Mouse (Mus musculus) A20 (cell line): ENCODE measurements around the gene Lonp1.

Experiments
- DNase-seq: peaks from one replicate; pipeline ENCODE4 v3.0.0-alpha.2; 2011; ENCODE audit warnings: low read depth, low spot score

The Lonp1 gene

DNA sequence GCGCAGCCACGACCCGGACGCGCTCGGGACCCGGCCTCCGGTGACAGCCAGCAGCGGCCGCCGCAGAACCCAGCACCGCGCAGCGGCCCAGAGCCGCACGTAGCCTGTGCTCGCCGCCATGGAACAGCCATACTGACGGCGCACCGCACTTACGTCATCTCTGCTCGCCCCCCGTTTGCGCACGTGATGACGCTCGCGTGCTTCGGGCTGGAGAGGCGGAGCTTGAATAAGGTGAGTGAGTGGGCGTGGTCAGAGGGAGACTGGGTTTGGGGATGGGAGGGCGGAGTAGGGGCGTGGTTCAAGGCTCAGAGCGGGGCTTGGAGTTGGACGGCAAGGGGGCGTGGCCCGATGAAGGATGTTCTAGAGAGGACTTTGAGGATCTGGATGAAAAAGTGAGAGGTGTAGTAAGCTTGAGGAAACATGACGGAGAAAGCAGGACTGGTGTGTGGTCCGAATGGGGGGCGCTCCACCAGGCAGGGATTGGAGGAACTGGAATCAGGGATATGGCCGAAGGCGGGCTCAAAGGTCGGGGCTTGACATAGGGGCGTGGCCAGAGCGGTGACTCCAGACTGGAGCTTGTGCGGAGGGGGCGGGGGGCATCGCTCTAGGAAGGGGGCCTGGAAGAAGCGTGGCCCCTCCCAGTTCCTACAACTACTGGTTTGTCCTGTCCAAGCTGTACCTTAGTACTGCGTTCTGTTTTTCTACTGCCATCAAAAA lies at the start of gene Lonp1:
Gene Lonp1 (minus strand): TSS at position 134 of the 717 bp plus-strand sequence.
- peak; percentile 100 for DNase-seq

GRCm38 (mm10) chr17:56673647-56674416 lies 47.1 kb upstream of the Lonp1 start:
- peak; percentile 42 for DNase-seq

- peak; percentile 100 for DNase-seq
These were observed 46.4 kb upstream of the Lonp1 start, which contains the start of gene Ranbp3 for GRCm38 (mm10) chr17:56672941-56673646. Gene Ranbp3, plus strand, starts transcription at chr17:56673294.

DNA sequence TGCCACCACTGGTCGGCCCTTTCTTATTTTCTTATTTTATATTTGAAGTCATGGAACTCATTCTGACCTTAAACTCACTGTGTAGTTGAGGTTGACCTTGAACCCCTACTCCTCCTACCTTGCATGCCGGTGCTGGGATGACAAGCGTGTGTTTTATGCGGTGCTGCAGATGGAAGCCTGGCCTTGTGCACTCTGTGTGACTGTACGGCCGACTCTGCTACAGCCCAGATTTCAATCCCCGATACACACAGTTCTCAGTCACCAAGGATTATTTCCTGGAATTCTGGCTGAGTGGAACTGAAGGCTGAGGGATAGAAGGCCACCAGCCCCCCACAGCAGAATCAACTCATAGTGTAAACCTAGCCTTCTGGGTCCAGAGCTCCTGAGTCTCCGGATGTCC lies 43.1 kb upstream of the Lonp1 start:
- DNase-seq: no peak

- DNase-seq: peak; percentile 81
These were observed 41.9 kb upstream of the Lonp1 start for GRCm38 (mm10) chr17:56668384-56669144.

DNA sequence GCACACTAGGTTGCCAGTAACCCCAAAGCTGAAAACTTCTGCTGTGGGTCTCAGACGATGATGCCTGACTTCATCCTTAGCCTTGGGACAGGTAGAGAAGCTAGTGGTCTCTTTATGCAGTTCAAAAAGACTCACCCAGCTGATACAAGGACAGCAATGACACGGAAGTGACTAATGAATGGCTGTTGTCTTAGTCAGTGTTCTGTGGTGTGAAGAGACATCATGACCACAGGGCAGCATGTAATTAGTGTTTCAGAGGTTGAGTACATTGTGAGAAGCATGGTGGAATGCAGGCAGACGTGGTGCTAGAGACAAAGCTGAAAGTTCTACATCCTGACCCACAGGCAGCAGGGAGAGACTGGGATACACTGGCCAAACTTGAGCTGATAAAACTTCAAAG lies 40.9 kb upstream of the Lonp1 start:
- DNase-seq: no peak

- DNase-seq: no peak
These were observed 39.7 kb upstream of the Lonp1 start for GRCm38 (mm10) chr17:56666384-56666783.

DNA sequence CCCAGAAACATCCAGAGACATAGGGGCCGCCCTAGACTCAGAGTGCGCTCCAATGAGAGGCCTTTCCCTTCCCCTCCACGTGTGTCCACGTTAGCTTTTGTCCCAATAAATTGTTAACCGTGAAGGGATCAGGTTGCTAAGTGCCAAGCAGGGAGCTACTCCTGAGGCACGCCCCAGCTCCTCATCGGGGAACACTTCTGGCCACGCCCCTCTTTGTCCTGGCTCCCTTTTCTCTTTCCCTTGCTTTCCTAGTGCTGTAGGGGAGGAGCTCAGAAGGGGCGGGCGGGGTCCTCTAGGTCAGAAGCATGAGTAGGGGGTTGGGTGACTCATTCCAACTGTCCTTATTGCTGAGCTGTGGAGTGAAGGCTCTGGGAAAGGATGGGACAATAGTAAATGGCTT lies 37.6 kb upstream of the Lonp1 start:
- no peak for DNase-seq

DNA sequence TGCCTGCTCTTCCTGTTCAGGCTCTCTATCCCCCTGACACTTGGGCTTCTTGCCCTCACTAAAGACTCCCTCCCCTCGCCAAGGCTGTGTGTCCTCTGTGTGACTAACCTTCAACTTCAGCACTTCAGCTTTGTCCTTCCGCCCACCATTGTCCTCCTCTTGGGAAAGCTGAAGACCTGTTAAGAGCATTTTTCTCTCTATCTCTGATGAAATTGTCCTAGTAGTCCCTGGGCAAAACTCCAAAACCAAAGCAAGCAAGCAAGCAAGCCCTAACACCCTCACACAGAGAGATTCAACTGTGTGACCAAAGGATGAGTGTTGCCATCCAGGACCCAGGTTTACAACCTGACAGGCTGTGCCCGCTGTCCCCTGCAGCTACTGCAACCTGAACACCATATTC lies 37.0 kb upstream of the Lonp1 start:
- no peak for DNase-seq

DNA sequence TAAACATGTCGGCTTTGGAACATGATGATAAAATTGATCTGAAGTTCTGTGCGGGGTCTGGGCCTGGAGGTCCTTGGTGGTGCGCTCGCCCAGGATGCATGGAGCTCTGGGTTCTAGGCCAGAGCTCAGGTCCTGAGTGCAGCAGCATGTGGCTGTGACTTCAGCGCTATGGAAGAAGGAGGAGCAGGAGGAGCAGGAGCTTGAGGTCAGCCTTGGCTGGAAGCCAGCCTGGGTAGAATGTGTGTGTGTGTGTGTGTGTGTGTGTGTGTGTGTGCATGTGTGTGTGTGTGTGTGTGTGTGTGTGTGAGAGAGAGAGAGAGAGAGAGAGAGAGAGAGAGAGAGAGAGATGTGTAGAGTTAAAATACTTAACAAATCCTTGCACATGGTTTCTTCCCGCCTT lies 29.5 kb upstream of the Lonp1 start:
- no peak for DNase-seq

DNA sequence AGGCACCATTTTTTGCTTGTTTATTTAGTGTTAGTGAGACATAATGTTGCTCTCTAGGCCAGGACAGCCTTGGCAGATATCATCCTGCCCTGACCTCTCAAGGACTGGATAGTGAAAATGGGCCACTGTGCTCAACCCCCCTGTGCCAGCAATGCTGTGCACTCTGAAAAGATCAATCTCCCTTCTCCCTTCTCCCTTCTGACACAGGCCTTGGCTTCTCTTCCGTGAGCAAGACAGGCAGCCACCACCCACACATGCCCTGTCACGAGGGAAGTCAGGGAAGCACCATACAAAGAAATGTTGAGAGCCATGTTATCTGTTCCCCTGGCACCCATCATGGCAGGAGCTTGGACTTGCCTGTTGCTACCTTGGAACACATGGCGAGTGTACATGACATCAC lies 28.6 kb upstream of the Lonp1 start:
- no peak for DNase-seq

DNA sequence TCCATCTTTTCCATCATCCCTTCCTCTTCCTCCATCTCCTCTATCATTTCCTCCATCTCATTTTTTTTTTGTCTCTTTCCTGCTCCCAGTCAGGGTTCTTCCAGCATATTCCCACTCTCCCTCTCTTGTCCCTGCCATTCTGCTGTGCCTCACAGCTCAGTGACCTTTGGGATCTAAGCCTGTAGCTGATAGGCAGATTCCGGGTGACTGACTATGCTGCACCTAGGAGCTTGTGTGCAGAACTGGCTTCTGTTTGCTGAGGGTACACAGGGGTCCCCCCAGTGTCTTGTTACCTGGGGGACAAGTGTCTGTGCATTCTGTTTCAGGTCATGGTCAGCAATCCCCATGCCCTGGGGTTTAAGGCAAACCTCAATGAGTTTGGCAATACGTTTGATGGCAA lies 28.1 kb upstream of the Lonp1 start:
- DNase-seq: no peak

GRCm38 (mm10) chr17:56651801-56652200 lies 25.1 kb upstream of the Lonp1 start:
- DNase-seq: no peak

GRCm38 (mm10) chr17:56647546-56647945 lies 20.9 kb upstream of the Lonp1 start:
- DNase-seq: peak; percentile 65

DNA sequence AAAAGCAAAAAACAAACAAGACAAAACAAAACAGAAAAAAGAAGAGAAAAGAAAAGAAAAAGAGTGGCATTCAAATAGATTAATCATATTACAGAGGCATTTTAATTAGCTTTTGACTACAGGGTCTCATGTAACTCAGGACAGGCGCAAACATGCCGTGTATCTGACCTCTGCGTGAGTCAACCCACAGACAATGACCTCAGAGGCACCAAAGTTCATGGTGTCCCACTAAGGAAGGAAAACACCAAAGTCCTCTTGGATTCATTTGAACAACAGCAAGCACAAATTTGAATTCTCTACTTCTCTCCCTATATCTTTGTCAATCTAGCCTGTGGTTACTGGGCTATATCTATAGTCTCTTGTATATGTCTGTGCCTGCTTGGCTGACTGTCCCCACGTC lies 16.6 kb upstream of the Lonp1 start:
- DNase-seq: no peak

GRCm38 (mm10) chr17:56634023-56634422 lies 7.3 kb upstream of the Lonp1 start:
- peak; percentile 84 for DNase-seq

- DNase-seq: no peak
These were observed 5.1 kb upstream of the Lonp1 start for GRCm38 (mm10) chr17:56631807-56632206.

DNA sequence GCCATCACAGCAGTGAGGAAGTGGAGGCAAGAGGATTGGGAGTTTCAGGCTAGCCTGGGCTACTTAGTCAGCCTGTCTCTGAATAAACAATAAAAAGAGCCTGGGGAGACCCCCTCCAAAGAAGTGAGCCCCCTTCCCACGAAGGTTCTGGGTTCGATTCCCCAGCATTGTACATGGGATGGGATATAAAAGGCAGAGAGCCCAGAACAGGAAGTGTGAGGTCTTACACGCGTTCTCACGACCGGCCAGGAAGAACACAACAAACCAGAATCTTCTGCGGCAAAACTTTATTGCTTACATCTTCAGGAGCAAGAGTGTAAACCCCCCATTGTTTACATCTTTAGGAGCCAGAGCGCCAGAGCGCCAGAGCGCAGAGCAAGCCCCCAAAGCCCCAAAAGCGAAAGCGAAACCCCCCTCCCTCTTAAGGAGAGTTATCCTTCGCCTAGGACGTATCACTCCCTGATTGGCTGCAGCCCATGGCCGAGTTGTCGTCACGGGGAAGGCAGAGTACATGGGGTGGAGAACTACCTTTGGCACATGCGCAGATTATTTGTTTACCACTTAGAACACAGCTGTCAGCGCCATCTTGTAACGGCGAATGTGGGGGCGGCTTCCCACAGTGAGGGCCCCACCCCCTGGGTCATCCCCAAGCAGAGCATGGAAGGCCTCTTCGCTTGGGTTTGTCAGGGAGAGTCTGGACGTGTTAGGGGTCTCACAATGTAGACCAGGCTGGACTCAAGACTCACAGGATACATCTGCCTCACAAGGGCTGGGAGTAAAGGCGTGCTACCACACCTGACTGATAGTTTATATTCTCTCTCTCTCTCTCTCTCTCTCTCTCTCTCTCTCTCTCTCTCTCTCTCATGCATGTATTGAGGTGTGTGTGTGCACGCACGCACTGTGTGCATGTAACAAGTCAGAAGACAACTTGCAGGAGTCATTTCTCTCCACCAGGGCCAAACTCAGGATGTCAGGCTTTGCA lies 3.4 kb upstream of the Lonp1 start:
- DNase-seq: peak; percentile 92

GRCm38 (mm10) chr17:56627530-56628277 lies 1.0 kb upstream of the Lonp1 start, which contains the start of gene Catsperd:
Gene Catsperd, plus strand, starts transcription at chr17:56628143.
- DNase-seq: peak; percentile 89

- DNase-seq: no peak
These were observed 427 bp downstream of the Lonp1 start for GRCm38 (mm10) chr17:56626260-56626659.
